Mouse (Mus musculus): ENCODE measurements around the gene Olfr288.

DNA sequence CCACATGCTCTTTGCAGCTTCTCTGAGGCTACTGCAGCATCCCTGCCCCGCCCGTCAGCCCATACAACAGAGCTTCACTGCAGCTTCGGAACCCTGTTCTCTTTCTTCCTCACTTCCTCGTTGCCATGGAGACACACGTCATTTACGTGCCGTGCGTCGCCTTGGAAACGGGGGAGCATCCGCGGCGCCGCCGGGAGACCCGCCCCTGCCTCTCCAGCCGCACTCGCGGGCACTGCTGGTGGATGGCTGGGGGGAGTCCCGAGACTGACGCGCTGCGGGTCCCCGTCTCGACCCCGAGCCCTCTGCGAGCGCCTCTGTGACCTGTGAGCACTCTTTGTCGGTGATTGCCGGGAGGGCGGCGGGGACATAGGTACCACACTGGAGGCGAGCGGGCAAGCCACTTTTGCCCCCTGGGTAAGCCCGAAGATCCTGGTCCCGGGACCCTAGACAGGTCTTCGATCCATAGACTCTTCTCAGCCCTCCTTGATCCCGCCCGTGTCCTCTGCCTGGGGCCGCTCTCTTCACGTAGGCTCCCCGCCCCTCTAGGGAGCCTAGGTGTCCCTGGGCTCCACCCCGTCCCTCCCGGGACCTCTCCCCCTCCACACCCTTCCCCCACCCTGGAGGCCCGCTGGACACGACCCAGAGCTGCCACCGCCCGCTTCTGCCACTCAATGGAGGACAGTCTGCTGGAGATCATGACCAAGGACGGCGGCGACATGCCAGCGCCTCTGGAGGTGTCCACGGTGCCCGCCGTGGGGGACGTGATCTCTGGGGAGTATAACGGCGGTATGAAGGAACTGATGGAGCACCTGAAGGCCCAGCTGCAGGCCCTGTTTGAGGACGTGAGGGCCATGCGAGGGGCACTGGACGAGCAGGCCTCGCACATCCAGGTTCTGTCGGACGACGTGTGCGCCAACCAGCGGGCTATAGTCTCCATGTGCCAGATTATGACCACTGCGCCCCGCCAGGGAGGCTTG lies 27.4 kb downstream of the Olfr288 start:
- TF ChIP-seq POLR2A (IDR thresholded peaks at IDR 0.05; ENCODE audit: extremely low read depth, insufficient read depth, low read length) (peak; percentile 97), CTCF (IDR thresholded peaks at IDR 0.05; ENCODE audit: extremely low read depth, insufficient read depth, low read length) (no peak)
